ENCODE assay signal across 10 mouse cellular contexts in the genomic region with DNA sequence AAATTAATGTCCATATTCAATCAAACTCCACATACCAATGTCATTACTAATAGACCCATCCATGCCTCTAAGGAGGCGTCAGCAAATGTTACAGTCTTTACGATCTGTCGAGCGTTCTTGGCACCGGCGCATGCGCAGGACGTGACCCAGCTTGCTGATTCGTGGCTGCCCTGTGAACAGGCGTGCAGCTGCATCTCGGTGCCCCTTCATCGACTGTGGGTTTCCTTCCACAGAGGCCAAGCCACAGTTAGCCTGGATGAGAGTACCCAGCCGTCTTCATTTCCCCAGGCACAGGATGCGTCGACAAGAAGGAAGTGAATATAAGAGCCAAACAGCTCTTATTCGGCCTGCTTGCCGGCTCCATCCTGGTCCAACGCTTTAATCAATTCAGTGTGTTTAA.
DNase-seq lines count a peak whose midpoint lies in the region; ATAC-seq and TF ChIP-seq lines count a peak whose summit lies in the region.
"Had no signal": no experiment of that assay in that cellular context is flagged by ENCODE, and none has a peak within 500 bp of the region (broad histone marks: within the 10 kb centered on the region; RNA-seq: fewer than 3 reads in every experiment).

No protein-coding gene starts in this region.

- ATAC-seq in midbrain, postnatal 0 days (ENCODE audit: low FRiP score), result no peak
- ATAC-seq: forebrain, embryonic 14.5 days had no signal

- no peak overlapping the region for H3K4me2 ChIP-seq in midbrain, postnatal 0 days (ENCODE audit: low read depth, low read length, poor library complexity, severe bottlenecking)
- H3K4me2 ChIP-seq: lung, embryonic 15.5 days had no signal

- intact Hi-C loops in left cerebral cortex, postnatal 4 days (cut with DNase I), result no loop called here

- H3K4me3 ChIP-seq in embryonic facial prominence, embryonic 10.5 days, result no peak overlapping the region
- H3K4me3 ChIP-seq in macrophage (ENCODE audit: inconsistent target), result peak overlapping the region; percentile 2; the same call in 1 of the 2 replicates
- no peak overlapping the region for H3K4me3 ChIP-seq in layer of hippocampus, adult 2 months
- H3K4me3 ChIP-seq in midbrain, postnatal 0 days (ENCODE audit: low read depth, low read length), result no peak overlapping the region
- H3K4me3 ChIP-seq: lung, embryonic 15.5 days had no signal

- H3K9ac ChIP-seq in midbrain, postnatal 0 days (replicated peaks; ENCODE audit: low read length, poor library complexity, severe bottlenecking), result no peak overlapping the region
- H3K9ac ChIP-seq: lung, embryonic 15.5 days had no signal

- no peaks in the 10 kb centered on the region; the same call in 1 of the 2 replicates for H3K9me3 ChIP-seq in embryonic facial prominence, embryonic 10.5 days
- H3K9me3 ChIP-seq in midbrain, postnatal 0 days (ENCODE audit: low read length), result no peaks in the 10 kb centered on the region
- H3K9me3 ChIP-seq: lung, embryonic 15.5 days had no signal

- peak overlapping the region; percentile 30 for H3K27ac ChIP-seq in embryonic facial prominence, embryonic 10.5 days (replicated peaks)
- peak overlapping the region; percentile 64 for H3K27ac ChIP-seq in macrophage
- H3K27ac ChIP-seq in layer of hippocampus, adult 2 months, result no peak overlapping the region
- no peak overlapping the region for H3K27ac ChIP-seq in midbrain, postnatal 0 days (ENCODE audit: low read depth, low read length)
- H3K27ac ChIP-seq: lung, embryonic 15.5 days had no signal

- no peaks in the 10 kb centered on the region for H3K36me3 ChIP-seq in embryonic facial prominence, embryonic 10.5 days (replicated peaks)
- no peaks in the 10 kb centered on the region for H3K36me3 ChIP-seq in macrophage (ENCODE audit: inconsistent target)
- no peaks in the 10 kb centered on the region for H3K36me3 ChIP-seq in midbrain, postnatal 0 days (ENCODE audit: insufficient read depth, low read length)
- H3K36me3 ChIP-seq: lung, embryonic 15.5 days had no signal

- TF ChIP-seq CTCF in layer of hippocampus, adult 2 months (conservative IDR thresholded peaks at IDR 0.05), result no peak
- TF ChIP-seq CTCF in midbrain, postnatal 0 days (IDR thresholded peaks at IDR 0.05), result no peak

- 73% methylated on average over 18 of the region's 18 CpGs for WGBS in embryonic facial prominence, embryonic 10.5 days
- 11% methylated on average over 18 of the region's 18 CpGs for WGBS in macrophage (ENCODE audit: missing documents)
- 89% methylated on average over 18 of the region's 18 CpGs for WGBS in midbrain, postnatal 0 days

- no peaks in the 10 kb centered on the region for H3K79me2 ChIP-seq in macrophage (ENCODE audit: inconsistent target)

- DNase-seq in left cerebral cortex, postnatal 4 days, result peak; percentile 12
- DNase-seq in left cerebral cortex, adult 8-10 months (ENCODE audit: low spot score in 2 of 2), result no peak
- peak; percentile 12 for DNase-seq in embryonic facial prominence, embryonic 10.5 days (ENCODE audit: low spot score)
- DNase-seq in thymus, postnatal 10 days (ENCODE audit: low spot score in 2 of 2), result peak; percentile 83 to 86
- no peak for DNase-seq in layer of hippocampus, adult 2 months (ENCODE audit: low spot score in 2 of 2)
- no peak for DNase-seq in frontal cortex, adult 2 months (ENCODE audit: extremely low spot score in 1 of 2, low spot score in 1 of 2)
- no peak for DNase-seq in midbrain, postnatal 0 days (ENCODE audit: low spot score)

- peaks cover 10% of the 10 kb centered on the region for H3K4me1 ChIP-seq in embryonic facial prominence, embryonic 10.5 days
- no peaks in the 10 kb centered on the region for H3K4me1 ChIP-seq in midbrain, postnatal 0 days (ENCODE audit: insufficient read depth, low read length)
- H3K4me1 ChIP-seq: lung, embryonic 15.5 days had no signal

- H3K27me3 ChIP-seq in embryonic facial prominence, embryonic 10.5 days (replicated peaks; ENCODE audit: low read depth, poor library complexity, severe bottlenecking), result no peaks in the 10 kb centered on the region
- no peaks in the 10 kb centered on the region for H3K27me3 ChIP-seq in midbrain, postnatal 0 days (ENCODE audit: insufficient read depth, low read length)
- H3K27me3 ChIP-seq: lung, embryonic 15.5 days had no signal

Comparison
In these comparisons a context has a peak if more than half of its experiments do, and no peak if none do; other contexts are left out.
1. DNase-seq: peak in left cerebral cortex, postnatal 4 days (single experiment), embryonic facial prominence, embryonic 10.5 days (single experiment) and thymus, postnatal 10 days (2 of 2); none in left cerebral cortex, adult 8-10 months (0 of 2), layer of hippocampus, adult 2 months (0 of 2), frontal cortex, adult 2 months (0 of 2) and midbrain, postnatal 0 days (single experiment).
2. H3K27ac ChIP-seq: peak in embryonic facial prominence, embryonic 10.5 days (single experiment) and macrophage (single experiment); none in layer of hippocampus, adult 2 months (single experiment) and midbrain, postnatal 0 days (single experiment).